Mouse (Mus musculus) monocyte, adult 2 months (primary cell): ENCODE data around the gene Timm23.
A peak's percentile ranks its signal among the peaks of the same experiment; 100 is the strongest.

Experiments
- DNase-seq, 2 experiments: peaks; one replicate each; pipeline ENCODE4 v3.0.0; 2022; ENCODE audit warnings: low spot score in 2 of 2, low read depth in 1 of 2

Timm23 gene

GRCm38 (mm10) chr14:32165278-32166061, 36.2 kb downstream of the Timm23 start:
- peak; percentile 19 to 49 for DNase-seq

- no peak for DNase-seq
These were observed 37.3 kb downstream of the Timm23 start for GRCm38 (mm10) chr14:32164173-32165051.

GRCm38 (mm10) chr14:32163203-32163888, 38.4 kb downstream of the Timm23 start:
- no peak for DNase-seq

GRCm38 (mm10) chr14:32162231-32162630, 39.5 kb downstream of the Timm23 start:
- DNase-seq, result no peak

GRCm38 (mm10) chr14:32161090-32161885, 40.4 kb downstream of the Timm23 start:
- no peak for DNase-seq

- DNase-seq, result no peak
These were observed 41.1 kb downstream of the Timm23 start for GRCm38 (mm10) chr14:32160563-32160962.

GRCm38 (mm10) chr14:32159690-32160246, 41.9 kb downstream of the Timm23 start, which contains the start of gene Ncoa4:
Gene Ncoa4, plus strand, starts transcription at chr14:32159865.
- DNase-seq, result peak; percentile 94 to 99

GRCm38 (mm10) chr14:32159150-32159670, 42.5 kb downstream of the Timm23 start:
- DNase-seq, result peak in 1 of 2 experiments; percentile 20

GRCm38 (mm10) chr14:32154758-32155157, 46.9 kb downstream of the Timm23 start:
- DNase-seq, result no peak

GRCm38 (mm10) chr14:32153156-32153555, 48.5 kb downstream of the Timm23 start:
- DNase-seq, result no peak

- DNase-seq, result no peak
These were observed 49.3 kb downstream of the Timm23 start for GRCm38 (mm10) chr14:32152243-32152965.

- DNase-seq, result no peak
These were observed 50.8 kb downstream of the Timm23 start for GRCm38 (mm10) chr14:32150872-32151271.

GRCm38 (mm10) chr14:32146578-32146977, 55.1 kb downstream of the Timm23 start:
- no peak for DNase-seq

GRCm38 (mm10) chr14:32145809-32146511, 55.7 kb downstream of the Timm23 start:
- DNase-seq, result no peak

GRCm38 (mm10) chr14:32145401-32145800, 56.3 kb downstream of the Timm23 start:
- DNase-seq, result no peak

GRCm38 (mm10) chr14:32144734-32145133, 57.0 kb downstream of the Timm23 start:
- DNase-seq, result no peak

GRCm38 (mm10) chr14:32141723-32142122, 60.0 kb downstream of the Timm23 start, which contains the start of gene Msmb:
Gene Msmb, plus strand, starts transcription at chr14:32142023.
- no peak for DNase-seq

GRCm38 (mm10) chr14:32140359-32140965, 61.2 kb downstream of the Timm23 start:
- no peak for DNase-seq
